Mouse (Mus musculus) ES-Bruce4 (cell line): Measurements from ENCODE around the gene Rnls.

Source experiments
- CTCF ChIP-seq: IDR thresholded peaks from one replicate; pipeline ENCODE4 v1.8.1; 2011; ENCODE audit warnings: low read depth, low read length
- EP300 ChIP-seq: IDR thresholded peaks from 2 replicates; pipeline ENCODE4 v1.6.1; 2011; ENCODE audit warnings: low read depth, low read length; ENCODE audit not compliant: insufficient read depth

DNA sequence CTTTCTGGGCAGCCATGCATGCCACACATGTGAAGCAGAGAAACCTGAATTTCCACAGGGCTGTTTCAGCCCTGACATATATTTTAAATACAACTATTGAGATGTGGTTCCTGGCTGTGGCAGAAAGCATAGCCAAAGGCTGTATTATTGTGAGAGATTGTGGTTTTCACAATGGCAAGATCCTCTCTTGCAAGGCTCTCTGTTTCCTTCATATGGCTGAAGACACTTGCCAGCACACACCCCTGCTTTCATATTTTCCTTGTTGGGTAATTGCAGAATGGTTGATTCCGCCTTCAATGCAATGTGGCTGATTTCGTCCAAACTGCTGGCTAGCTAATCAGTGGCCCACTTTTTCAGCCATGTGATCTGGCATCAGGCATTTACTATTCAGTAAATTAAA is 248.9 kb downstream of the Rnls start:
- no peak for TF ChIP-seq CTCF
- TF ChIP-seq EP300 = no peak
